Mouse (Mus musculus): ENCODE measurements around the gene Cd209f. TPM values are rescaled to one million over a fixed set of nuclear protein-coding genes. Genes with fewer than 3 reads are reported as not detected.
"Not testable (repeated sequence)": the region's sequence is repeated elsewhere in the genome, so short reads cannot be mapped to it uniquely, and the experiment has no call there.

Gene Cd209f
- total RNA-seq (2015) (not detected in 2 replicates), total RNA-seq (2017) (0.30 TPM in 1 of 2 replicates, not detected in the other)

DNA sequence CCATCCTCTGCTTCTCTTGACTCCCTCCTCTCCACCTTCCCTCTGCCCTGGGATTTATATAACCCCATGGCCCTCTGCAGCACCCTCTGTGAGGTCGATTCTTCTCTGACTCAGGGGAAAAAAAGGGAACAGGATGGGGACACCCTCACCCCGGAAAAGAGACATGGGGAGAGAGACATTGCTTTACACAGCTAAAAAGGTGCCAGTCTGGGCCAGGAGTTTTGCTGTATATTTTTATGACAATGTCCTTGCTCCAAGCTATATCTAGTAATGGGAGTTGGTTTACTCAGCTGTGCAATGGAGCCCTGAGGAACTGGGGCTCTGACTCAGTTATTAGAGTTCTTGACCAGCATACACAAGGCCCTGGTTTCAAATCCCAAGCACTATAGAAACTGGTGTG is at the start of gene Cd209f:
Gene Cd209f (minus strand): TSS at position 101 of the 400 bp plus-strand sequence.
- not testable (repeated sequence) for ATAC-seq (replicated peaks; ENCODE audit: poor library complexity)

DNA sequence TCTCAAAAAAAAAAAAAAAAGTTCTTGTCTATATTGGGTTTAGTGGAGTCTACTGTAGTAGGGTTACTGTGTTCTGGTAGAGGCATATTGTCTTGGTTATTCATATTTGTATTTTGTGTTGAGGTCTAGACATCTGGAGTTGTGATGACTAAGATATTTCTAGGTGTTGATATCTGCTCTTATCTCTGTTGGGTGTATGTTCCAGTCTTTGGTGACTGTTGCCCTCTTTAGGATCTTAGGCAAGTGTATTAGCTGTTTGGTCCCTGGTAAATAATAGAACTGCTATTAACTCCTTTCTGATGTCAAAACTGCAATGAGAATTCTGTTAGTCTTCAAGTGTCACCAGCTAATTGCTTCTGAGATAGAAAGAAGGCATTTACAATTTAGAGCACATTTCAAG is 49.2 kb upstream of the Cd209f start:
- ATAC-seq (replicated peaks; ENCODE audit: poor library complexity): no peak

DNA sequence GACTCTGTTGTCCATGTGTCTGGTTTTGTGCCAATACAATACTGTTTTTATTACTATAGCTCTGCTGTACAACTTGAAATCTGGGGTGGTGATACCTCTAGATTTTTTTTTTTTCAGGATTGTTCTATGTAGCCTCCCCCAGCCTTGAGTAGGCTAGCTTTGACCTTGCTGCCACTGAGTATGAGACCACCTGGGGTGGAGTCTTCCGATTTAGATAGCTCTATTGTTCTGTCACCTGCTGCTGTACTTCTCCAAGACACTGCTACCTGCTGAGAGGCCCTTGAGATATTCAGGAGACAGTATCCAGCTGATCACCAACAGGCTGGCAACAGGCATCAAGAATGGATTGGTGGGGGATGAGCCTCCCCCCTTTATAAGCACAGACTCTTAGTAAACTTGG is 41.6 kb upstream of the Cd209f start:
- no peak for ATAC-seq (replicated peaks; ENCODE audit: poor library complexity)

DNA sequence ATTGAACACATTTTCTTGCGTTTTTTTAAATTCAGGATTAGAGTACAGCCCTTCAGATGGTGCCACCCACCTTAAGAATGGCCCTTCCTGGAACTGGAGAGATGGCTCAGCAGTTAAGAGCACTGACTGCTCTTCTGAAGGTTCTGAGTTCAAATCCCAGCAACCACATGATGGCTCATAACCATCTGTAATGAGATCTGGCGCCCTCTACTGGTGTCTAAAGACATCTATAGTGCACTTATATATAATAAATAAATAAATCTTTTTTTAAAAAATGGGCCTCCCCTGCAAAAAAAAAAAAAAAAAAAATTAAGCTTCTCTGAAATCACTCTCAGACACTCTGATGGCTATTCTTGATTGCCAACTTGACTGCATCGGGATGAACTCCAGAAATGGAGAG is 36.1 kb upstream of the Cd209f start:
- ATAC-seq (replicated peaks; ENCODE audit: poor library complexity): no peak

DNA sequence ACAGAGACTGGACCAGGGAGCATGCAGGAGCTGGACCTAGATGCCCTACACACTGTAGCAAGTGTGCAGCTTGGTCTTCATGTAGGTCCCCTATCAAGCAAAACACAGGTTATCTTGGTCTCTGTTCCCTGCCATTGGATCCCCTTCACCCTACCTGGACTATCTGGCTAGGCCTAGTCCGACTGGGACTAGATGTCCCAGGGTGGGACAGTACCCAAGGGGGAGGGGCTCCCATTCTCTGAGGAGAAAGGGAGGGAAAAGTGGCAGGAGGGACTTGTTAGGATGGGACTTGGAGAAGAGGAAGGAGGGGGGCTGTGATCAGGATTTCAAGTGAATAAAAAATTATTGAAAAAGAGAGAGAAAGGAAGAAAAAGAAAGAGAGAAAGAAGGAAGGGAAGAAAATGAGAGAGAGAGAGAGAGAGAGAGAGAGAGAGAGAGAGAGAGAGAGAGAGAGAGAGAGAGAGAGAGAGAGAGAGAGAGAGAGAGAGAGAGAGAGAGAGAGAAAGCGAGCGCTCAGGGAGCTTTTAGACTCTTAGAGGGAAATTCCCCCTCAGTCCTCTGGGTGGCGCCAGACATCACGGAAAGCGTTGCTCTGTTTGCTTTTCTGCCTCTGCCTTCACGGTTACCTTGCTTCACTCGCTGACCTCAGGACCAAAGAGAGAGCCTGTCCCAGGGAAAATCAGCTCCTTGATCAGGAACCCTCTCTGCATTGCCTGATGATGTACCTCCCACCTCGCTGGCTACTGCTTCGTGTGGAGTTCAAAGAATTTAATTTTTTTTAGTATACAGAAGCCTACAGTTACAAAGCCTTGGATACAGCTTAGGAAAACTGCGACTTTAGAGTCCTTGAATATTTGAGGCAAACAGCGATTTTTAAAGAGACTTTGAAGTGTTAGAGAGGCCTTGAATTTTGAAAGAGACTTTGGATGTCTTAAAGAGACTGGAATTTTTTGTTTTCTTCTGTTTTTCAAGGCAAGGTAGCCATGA is 34.3 kb upstream of the Cd209f start:
- ATAC-seq (replicated peaks; ENCODE audit: poor library complexity): peak; percentile 99

DNA sequence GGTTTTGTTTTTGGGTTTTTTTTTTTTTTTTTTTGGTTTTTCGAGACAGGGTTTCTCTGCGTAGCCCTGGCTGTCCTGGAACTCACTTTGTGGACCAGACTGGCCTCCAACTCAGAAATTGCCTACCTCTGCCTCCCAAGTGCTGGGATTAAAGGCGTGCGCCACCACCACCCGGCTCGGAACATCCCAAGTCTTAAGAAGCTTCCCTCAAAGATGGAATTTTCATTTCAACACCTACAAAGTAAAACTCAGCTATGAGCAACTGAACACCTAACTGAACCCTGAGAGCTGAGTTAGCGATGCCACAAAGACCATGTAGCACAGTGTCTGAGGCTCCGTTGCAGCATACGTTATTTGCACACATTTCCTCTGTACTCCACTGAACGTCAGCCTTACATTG is 28.2 kb upstream of the Cd209f start, which contains the start of gene Cd209g:
Gene Cd209g (plus strand): TSS at position 301 of the 400 bp plus-strand sequence.
- no peak for ATAC-seq (replicated peaks; ENCODE audit: poor library complexity)

DNA sequence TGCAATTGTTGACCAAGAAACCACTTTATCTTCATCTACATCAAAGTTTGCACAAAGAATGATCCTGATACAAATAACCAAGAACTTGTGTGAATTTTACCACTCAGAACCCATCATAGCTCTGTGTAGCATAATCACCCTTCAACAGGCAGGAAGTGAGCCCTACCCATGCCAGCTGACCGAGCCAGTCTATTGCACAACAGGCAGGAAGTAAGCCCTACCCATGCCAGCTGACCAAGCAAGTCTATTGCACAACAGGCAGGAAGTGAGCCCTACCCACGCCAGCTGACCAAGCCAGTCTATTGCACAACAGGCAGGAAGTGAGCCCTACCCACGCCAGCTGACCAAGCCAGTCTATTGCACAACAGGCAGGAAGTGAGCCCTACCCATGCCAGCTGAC is 17.1 kb downstream of the Cd209f start:
- ATAC-seq (replicated peaks; ENCODE audit: poor library complexity): not testable (repeated sequence)

DNA sequence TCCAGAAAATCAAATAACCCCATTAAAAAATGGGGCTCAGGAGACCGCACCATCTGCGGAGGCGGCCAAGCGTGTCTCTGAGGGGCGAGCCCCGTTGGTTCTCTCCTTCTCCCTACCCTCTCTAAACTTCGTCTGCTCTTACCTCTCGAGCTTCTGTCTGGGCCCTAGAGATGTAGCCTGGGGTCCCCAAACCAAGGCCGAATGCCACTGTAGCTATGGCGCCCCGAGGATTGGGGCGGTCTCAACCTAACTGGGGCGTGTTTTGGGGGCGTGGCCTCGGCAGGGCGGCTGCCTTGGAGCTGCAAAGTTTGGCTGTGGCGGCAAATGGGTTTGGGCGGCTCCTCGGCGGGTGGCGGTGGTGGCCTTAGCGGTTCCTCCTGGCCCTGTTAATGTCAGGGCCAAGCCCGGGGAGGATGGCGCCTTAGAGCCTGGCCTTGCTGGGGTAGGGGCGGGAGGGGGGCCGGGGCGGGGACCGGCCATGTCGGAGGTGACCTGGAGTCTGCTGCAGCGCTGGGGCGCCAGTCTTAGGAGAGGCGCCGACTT is 18.4 kb downstream of the Cd209f start:
- ATAC-seq (replicated peaks; ENCODE audit: poor library complexity): peak; percentile 76

Other genes with a start within 250 kb of the Cd209f start
- not detected in 2 replicates for gene Cd209d, start 227.3 kb downstream of the Cd209f start, total RNA-seq (2015)
- not detected in 2 replicates for gene Cd209d, start 227.3 kb downstream of the Cd209f start, total RNA-seq (2017)
- not detected in 2 replicates for gene Cd209b, start 179.0 kb downstream of the Cd209f start, total RNA-seq (2015)
- not detected in 2 replicates for gene Cd209b, start 179.0 kb downstream of the Cd209f start, total RNA-seq (2017)
- not detected in 2 replicates for gene Cd209c, start 151.1 kb downstream of the Cd209f start, total RNA-seq (2015)
- not detected in 2 replicates for gene Cd209c, start 151.1 kb downstream of the Cd209f start, total RNA-seq (2017)
- 0.22 TPM in 1 of 2 replicates, not detected in the other for gene Cd209g, start 28.3 kb upstream of the Cd209f start, total RNA-seq (2015)
- gene Cd209g, start 28.3 kb upstream of the Cd209f start, total RNA-seq (2017): not detected in 2 replicates
- 3.3 and 3.5 TPM in 2 replicates for gene Evi5l, start 60.7 kb upstream of the Cd209f start, total RNA-seq (2015)
- 6.2 and 7.5 TPM in 2 replicates for gene Evi5l, start 60.7 kb upstream of the Cd209f start, total RNA-seq (2017)
- 0.32 and 0.46 TPM in 2 replicates for gene Prr36, start 111.6 kb upstream of the Cd209f start, total RNA-seq (2015)
- 0.04 and 0.14 TPM in 2 replicates for gene Prr36, start 111.6 kb upstream of the Cd209f start, total RNA-seq (2017)
- not detected in 2 replicates for gene Lrrc8e, start 121.0 kb upstream of the Cd209f start, total RNA-seq (2015)
- gene Lrrc8e, start 121.0 kb upstream of the Cd209f start, total RNA-seq (2017): not detected in 2 replicates
- gene Map2k7, start 132.9 kb upstream of the Cd209f start, total RNA-seq (2015): 29.7 and 34.2 TPM in 2 replicates
- 29.2 and 29.4 TPM in 2 replicates for gene Map2k7, start 132.9 kb upstream of the Cd209f start, total RNA-seq (2017)
- 1.2 and 2.6 TPM in 2 replicates for gene Gm49320, start 133.0 kb upstream of the Cd209f start, total RNA-seq (2015)
- gene Gm49320, start 133.0 kb upstream of the Cd209f start, total RNA-seq (2017): not detected in 2 replicates
- gene Tgfbr3l, start 142.4 kb upstream of the Cd209f start, total RNA-seq (2015): 2.5 and 3.9 TPM in 2 replicates
- 2.3 and 2.8 TPM in 2 replicates for gene Tgfbr3l, start 142.4 kb upstream of the Cd209f start, total RNA-seq (2017)
- gene Snapc2, start 147.2 kb upstream of the Cd209f start, total RNA-seq (2015): 18.3 and 22.3 TPM in 2 replicates
- 8.4 and 12.0 TPM in 2 replicates for gene Snapc2, start 147.2 kb upstream of the Cd209f start, total RNA-seq (2017)
- gene Ctxn1, start 153.4 kb upstream of the Cd209f start, total RNA-seq (2015): 2.8 and 4.2 TPM in 2 replicates
- 0.81 TPM in 1 of 2 replicates, not detected in the other for gene Ctxn1, start 153.4 kb upstream of the Cd209f start, total RNA-seq (2017)
- 65.6 and 89.1 TPM in 2 replicates for gene Timm44, start 170.1 kb upstream of the Cd209f start, total RNA-seq (2015)
- 128 and 146 TPM in 2 replicates for gene Timm44, start 170.1 kb upstream of the Cd209f start, total RNA-seq (2017)
- 20.5 and 20.6 TPM in 2 replicates for gene Ccl25, start 219.4 kb upstream of the Cd209f start, total RNA-seq (2015)
- 4.6 and 13.4 TPM in 2 replicates for gene Ccl25, start 219.4 kb upstream of the Cd209f start, total RNA-seq (2017)
- gene Elavl1, start 219.6 kb upstream of the Cd209f start, total RNA-seq (2015): 134 and 150 TPM in 2 replicates
- gene Elavl1, start 219.6 kb upstream of the Cd209f start, total RNA-seq (2017): 74.7 and 80.8 TPM in 2 replicates